Mouse (Mus musculus) testis, postnatal 14 days (tissue): ENCODE results near the gene Pars2.
A peak's percentile ranks its signal among the peaks of the same experiment; 100 is the strongest.

Experiments used
- DNase-seq: peaks from one replicate; pipeline ENCODE4 v3.0.0; 2021; ENCODE audit warnings: low spot score

Gene Pars2

GRCm38 (mm10) chr4:106634086-106634479 is 16.8 kb upstream of the Pars2 start:
- DNase-seq, result no peak

- DNase-seq, result no peak
These were observed 7.2 kb upstream of the Pars2 start for GRCm38 (mm10) chr4:106643483-106644217.

DNA sequence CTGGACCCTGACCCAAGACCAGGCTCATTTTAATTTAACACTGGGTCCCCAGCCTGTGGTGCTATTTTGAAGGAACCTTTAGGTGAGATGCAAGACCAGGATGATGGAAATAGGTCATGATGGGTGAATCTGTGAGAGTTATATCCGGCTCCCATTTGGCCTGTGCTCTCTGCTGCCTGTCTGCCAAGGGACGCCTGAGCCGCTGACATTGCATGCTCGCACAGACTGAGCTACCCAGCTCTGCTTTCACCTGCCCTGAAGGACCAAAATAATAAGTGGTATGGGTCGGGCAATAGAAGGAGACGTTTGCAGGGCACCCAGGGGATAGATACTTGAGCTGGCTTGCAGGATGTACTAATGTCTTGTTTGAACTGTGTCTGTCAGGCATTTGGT is 6.7 kb upstream of the Pars2 start:
- no peak for DNase-seq

GRCm38 (mm10) chr4:106645797-106646196 is 5.1 kb upstream of the Pars2 start:
- no peak for DNase-seq

DNA sequence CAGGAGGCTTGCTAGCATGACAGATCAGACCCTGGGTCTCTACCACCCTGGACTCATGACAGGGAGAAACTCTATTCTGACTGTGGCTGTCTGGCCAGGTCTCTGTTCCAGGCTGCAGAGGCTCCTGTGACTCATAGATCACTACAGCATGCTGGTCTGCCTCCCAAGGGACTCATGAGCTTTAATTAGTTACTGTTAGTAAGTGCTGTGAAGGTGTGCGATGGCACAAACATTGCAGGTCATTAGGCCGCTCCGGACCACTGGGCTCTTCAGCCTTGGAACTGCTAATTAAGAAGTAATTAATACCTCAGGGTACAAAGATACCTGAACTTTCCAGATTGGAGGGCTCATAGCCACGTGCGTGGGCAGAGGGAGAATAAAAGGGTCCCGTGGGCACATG is 3.7 kb upstream of the Pars2 start:
- no peak for DNase-seq

DNA sequence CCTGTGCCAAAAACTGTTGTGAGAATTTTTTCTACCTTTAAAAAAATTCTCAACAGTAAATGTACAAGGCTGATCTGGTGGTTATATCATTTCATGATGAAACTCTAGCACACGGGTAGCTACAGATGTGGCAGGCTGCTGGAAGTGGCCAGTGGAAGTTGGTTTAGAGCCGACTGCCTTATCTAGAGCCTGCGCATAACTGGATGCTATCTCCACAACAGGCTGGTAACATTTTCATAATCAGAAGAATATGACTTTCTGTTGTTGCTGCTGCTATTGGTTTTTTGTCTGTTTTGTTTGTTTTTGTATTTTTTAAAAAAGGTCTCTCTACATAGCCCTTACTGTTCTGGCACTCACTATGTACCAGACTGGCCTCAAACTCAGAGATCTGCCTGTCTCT is 1.7 kb downstream of the Pars2 start:
- no peak for DNase-seq

DNA sequence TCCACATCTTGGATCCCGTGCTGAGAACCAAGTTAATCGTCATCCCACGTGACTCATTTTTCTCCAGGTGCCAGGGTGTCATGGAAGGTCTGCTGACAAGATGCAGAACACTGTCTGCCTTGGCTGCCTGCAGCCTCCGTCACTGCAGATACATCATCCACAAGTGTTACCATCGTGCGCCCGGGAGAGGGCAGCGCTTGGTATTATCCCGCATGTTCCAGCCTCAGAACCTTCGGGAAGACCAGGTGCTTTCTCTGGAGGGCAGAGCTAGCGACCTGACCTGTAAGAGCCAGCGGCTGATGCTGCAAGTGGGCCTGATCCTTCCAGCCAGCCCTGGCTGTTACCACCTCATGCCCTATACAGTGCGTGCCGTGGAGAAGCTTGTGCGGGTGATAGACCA is 2.2 kb downstream of the Pars2 start:
- no peak for DNase-seq

GRCm38 (mm10) chr4:106655681-106656080 is 4.8 kb downstream of the Pars2 start:
- DNase-seq, result no peak

DNA sequence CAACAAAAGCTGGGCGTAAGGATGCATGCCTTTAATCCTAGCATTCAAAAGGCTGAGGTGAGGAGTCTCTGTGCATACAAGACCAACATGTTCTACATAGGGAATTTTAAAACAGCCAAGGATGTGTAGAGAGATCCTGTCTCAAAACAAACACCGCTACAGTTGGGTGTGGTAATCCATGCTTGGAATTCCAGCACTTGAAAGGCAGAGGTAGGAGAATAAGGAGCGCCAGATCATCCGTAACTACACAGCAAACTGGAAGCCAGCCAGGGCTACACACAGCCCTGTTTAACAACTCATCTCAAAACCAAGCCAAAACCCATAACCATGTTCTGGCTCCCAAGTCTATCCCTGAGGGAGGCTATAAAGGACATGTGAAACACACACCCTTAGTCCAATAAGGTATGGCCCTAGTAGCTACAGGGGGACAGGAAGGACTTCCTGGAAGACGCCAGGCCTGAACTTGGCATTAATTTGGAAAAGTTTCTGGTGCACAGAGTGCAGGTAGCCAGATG is 13.1 kb downstream of the Pars2 start:
- DNase-seq, result no peak

- DNase-seq, result no peak
These were observed 13.8 kb downstream of the Pars2 start for GRCm38 (mm10) chr4:106664697-106665096.

DNA sequence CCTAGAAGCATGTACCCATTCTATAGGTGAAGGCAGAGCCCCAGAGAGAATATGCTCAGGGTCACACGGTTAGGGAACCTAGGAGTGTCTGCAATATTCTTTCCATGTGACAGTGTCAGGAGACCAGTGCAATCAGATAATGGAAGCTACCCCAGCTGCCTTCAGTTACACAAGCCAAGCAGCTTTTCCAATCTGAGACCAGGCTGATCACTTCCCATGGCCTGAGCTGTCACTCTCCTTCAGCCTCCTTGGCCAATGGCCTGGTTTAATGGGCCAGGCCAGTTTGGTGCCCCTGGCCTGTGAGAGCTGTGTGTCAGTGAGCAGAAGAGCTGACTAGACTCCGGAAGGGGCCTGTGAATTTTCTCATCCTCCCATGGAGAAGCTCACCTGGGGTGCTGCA is 14.4 kb downstream of the Pars2 start:
- DNase-seq, result no peak

GRCm38 (mm10) chr4:106665673-106666072 is 14.8 kb downstream of the Pars2 start:
- no peak for DNase-seq

- no peak for DNase-seq
These were observed 15.7 kb downstream of the Pars2 start for GRCm38 (mm10) chr4:106666546-106666945.

DNA sequence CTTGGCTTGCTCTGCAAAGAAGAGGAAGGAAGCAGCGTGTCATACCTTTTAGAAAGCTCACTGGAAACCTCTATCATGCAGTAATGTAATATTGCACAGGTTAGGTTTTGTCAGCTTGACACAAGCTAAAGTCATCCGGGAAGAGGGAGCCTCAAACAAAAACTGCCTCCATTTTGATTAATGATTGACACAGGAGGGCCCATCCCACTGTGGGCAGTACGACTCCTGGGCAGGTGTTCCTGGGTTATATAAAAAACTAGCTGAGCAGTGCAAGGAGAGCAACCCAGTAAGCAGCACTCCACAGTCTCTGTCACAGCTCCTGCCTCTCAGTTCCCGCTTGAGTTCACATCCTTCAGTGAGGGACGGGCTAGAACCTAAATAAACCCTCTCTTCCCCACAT is 25.9 kb downstream of the Pars2 start:
- no peak for DNase-seq

DNA sequence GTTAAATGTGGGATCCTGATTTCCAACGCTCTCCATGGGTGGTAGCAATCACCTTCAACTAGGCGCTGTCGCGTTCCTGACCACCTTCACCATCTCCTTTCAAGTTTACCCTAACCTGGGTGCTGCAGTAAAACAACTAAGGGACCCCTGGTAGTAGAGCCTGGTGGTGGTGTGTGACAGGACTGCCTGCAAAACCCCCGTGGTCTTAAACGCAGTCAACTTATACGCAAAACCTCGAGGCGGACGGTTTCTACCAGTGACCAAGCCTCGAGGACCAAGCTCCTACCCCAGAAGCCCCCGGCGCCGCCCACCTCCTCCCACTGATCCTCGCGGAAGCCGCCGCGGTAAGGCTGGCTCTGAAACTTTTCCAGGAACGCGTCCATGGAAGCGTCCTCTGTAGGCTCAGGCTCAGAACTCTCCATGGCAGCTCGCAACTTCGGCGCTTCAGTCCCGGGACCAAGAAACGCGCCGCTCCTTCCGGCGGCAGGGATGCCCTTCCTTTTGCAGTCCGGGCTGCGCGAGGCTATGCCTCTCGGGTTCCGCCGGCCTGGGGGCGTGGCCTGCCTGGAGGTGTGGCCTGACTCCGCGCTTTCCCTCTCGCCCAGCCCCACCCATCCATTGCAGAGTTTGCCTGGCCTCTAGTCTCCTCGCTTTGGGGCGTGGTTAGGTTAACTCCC is 27.7 kb downstream of the Pars2 start, which contains the start of gene Ttc4:
Ttc4 (minus strand) TSS at position 503 of the 677 bp plus-strand sequence.
- DNase-seq, result peak; percentile 89

DNA sequence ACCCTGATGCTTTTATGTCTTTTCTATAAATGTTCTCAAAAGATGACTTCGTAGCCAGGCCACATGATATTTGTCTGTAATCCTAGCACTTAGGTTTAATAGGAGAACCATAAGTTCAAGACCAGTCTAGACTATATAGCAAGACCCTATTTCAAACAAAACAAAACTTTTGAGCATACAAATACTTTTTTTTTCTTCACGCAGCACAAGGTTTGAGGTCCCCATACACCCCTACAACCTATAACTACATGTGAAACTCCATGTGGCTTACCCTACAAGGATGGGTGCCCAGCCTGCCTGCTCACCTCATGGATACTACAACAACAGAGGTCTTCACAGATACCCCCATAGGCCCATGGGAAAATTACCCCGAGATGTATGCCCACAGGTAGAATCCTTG is 28.3 kb downstream of the Pars2 start:
- DNase-seq, result no peak

GRCm38 (mm10) chr4:106680955-106681354 is 30.1 kb downstream of the Pars2 start:
- DNase-seq, result no peak

DNA sequence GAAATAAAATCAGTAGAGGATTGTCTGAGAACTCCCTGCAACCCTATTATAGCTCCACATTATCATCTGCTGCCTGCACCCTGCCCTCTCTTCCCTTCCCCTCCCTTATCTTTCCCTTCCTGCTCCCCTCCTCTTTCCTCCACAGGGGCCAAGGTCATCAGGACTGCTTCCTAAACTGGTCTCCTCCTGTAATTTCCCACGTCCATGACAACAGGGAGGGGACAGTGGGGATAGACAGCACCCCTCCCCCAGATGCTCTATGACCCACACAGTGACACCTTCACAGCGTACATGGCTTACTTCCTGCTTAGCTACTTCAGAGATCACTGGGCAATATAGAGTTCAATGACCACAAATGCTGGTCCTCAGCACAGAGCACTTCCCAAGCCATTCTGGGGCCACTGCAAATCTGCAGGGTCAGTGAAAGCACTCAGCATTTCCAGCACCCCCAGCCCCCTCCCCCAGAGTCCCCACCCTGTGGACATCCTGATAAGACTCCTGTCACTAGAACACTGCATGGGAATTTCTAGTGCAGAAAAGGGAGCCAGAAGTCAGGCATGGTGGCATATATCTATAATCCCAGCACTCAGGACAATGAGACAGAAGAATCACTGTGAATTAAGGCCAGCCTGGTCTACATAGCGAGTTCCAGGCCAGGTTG is 37.9 kb downstream of the Pars2 start:
- DNase-seq, result no peak

DNA sequence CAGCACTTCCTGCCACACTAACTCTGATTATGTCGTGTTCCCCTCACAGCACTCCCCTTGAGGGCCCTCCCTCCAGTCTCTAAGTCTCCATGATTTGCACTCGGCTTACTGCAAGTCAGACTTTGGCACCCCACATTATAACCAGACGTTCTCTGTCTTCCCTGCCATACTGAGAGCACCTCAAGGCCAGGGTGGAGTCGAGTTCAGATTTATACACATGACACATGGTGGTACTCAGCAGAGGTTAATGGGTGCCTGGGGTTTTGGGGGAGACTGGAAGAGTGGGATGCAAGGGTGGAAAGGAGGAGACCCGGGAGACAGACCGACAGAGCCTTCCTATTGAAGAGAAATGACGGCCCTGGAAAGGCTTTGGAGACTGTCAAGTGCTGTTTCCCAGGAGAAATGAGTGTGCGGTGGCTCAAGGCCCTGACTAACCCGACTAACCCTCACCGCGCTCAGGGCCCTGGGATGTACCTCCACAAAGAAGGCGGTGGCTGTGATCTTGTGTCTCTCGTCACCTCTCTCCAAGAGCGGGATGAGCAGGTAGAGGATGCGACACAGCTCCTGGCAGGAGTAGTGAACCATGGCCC is 43.1 kb downstream of the Pars2 start:
- no peak for DNase-seq

DNA sequence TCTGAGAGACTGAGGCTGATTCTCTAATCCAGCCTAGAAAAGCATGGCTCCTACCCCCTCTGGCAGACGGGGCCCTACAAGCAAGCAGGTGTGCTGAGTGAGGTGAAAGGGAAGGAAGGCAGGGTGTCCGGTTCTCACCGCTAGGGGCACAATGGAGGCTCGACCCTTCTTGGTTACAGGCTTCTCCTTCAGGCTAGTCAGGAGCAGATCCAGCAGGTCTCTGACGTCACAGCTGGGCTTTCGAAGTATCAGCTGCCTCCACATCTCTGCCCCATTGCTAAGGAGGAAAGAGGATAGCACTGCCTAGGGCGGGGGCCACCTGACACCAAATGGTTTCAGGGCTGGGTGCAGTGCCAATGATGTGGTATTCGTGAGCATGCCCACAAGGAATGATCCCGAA is 49.1 kb downstream of the Pars2 start:
- DNase-seq, result no peak

DNA sequence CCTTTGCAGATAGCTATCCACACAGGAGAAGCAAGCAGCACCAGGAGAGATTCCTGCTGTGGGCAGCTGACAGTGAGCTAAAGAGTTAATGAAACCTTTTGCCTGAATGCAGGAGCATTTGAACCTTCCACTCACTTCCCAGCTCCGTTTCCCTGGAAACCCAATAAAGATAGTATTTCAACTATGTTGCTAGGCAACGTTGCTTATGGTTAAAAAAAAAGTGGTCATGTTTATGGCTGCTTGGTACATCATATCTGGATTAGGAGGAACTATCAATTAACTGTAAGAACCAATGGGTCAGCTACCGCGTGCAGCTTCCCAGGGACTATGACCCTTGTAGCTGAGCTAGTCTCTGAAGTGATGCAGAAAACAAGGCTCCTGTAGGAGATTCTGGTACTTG is 49.9 kb downstream of the Pars2 start:
- DNase-seq, result no peak

GRCm38 (mm10) chr4:106703956-106704355 is 53.1 kb downstream of the Pars2 start:
- DNase-seq, result no peak

DNA sequence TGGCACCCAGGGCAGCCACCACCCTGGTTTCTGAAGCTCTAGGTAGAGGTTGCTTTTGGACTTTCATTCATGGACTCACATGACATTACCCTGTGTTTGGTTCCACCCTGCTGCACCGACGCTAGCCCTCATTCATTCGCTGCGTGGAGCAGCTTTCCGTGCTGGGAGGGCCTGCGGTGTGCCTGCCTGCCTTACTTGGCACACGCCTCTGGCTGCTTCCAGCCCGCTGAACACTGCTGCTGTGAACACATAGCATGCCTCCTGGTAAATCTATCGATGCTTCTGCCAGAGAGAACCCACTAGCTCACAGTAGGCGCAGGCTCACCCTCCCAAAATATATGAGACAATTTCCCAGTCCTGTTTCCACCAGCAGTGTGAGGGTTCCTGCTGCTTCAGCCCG is 53.5 kb downstream of the Pars2 start:
- DNase-seq, result no peak
